In genomic region chr14:122336957-122337356, GRCm38 (mm10) we compare ENCODE assay signal across 19 mouse cellular contexts.
DNase-seq lines count a peak whose midpoint lies in the region; ATAC-seq lines count a peak whose summit lies in the region.
"Had no signal": no experiment of that assay in that cellular context is flagged by ENCODE, and none has a peak within 500 bp of the region (broad histone marks: within the 10 kb centered on the region; RNA-seq: fewer than 3 reads in every experiment).

No protein-coding gene starts in this region.

- H3K4me3 ChIP-seq in heart, embryonic 11.5 days (ENCODE audit: low read depth, low read length), result no peak overlapping the region
- H3K4me3 ChIP-seq in forebrain, embryonic 16.5 days (replicated peaks; ENCODE audit: low read length), result no peak overlapping the region
- H3K4me3 ChIP-seq: heart, embryonic 13.5 days; hindbrain, embryonic 12.5 days; intestine, embryonic 15.5 days; liver, embryonic 12.5 days; midbrain, embryonic 13.5 days had no signal

- no peak for ATAC-seq in heart, embryonic 11.5 days (replicated peaks; ENCODE audit: insufficient number of reproducible peaks, low FRiP score, low TSS enrichment)
- peak; percentile 81 for ATAC-seq in forebrain, embryonic 16.5 days
- ATAC-seq: intestine, embryonic 15.5 days; liver, embryonic 12.5 days; midbrain, embryonic 13.5 days had no signal

- H3K4me2 ChIP-seq in heart, embryonic 11.5 days, result no peak overlapping the region
- no peak overlapping the region for H3K4me2 ChIP-seq in forebrain, embryonic 16.5 days (ENCODE audit: low read length)
- H3K4me2 ChIP-seq: heart, embryonic 13.5 days; hindbrain, embryonic 12.5 days; intestine, embryonic 15.5 days; liver, embryonic 12.5 days; midbrain, embryonic 13.5 days had no signal

- H3K9me3 ChIP-seq in heart, embryonic 11.5 days (replicated peaks; ENCODE audit: control insufficient read depth, low read length), result no peaks in the 10 kb centered on the region
- no peaks in the 10 kb centered on the region for H3K9me3 ChIP-seq in forebrain, embryonic 16.5 days (ENCODE audit: control insufficient read depth, low read length)
- H3K9me3 ChIP-seq: heart, embryonic 13.5 days; hindbrain, embryonic 12.5 days; intestine, embryonic 15.5 days; liver, embryonic 12.5 days; midbrain, embryonic 13.5 days had no signal

- 30% methylated on average over 4 of the region's 4 CpGs for WGBS in heart, embryonic 11.5 days (ENCODE audit: insufficient replicate concordance)
- 33% methylated on average over 4 of the region's 4 CpGs for WGBS in forebrain, embryonic 16.5 days

- no peak overlapping the region for H3K27ac ChIP-seq in heart, embryonic 11.5 days (ENCODE audit: low read depth, low read length)
- no peak overlapping the region for H3K27ac ChIP-seq in forebrain, embryonic 16.5 days (ENCODE audit: low read length)
- H3K27ac ChIP-seq: heart, embryonic 13.5 days; hindbrain, embryonic 12.5 days; intestine, embryonic 15.5 days; liver, embryonic 12.5 days; midbrain, embryonic 13.5 days had no signal

- H3K36me3 ChIP-seq in heart, embryonic 11.5 days (ENCODE audit: control insufficient read depth, insufficient read depth, low read length), result no peaks in the 10 kb centered on the region
- H3K36me3 ChIP-seq in forebrain, embryonic 16.5 days (ENCODE audit: control insufficient read depth, insufficient read depth), result no peaks in the 10 kb centered on the region
- H3K36me3 ChIP-seq: heart, embryonic 13.5 days; hindbrain, embryonic 12.5 days; intestine, embryonic 15.5 days; liver, embryonic 12.5 days; midbrain, embryonic 13.5 days had no signal

- H3K27me3 ChIP-seq in heart, embryonic 11.5 days (ENCODE audit: control insufficient read depth, insufficient read depth, low read length), result no peaks in the 10 kb centered on the region
- H3K27me3 ChIP-seq in forebrain, embryonic 16.5 days (replicated peaks; ENCODE audit: control insufficient read depth, insufficient read depth, low read length), result no peaks in the 10 kb centered on the region
- H3K27me3 ChIP-seq: heart, embryonic 13.5 days; hindbrain, embryonic 12.5 days; intestine, embryonic 15.5 days; liver, embryonic 12.5 days had no signal

- DNase-seq in adrenal gland, postnatal 10 days, result peak; percentile 18
- no peak for DNase-seq in adrenal gland, postnatal 25 days
- peak; percentile 6 for DNase-seq in heart, postnatal 4 days
- DNase-seq in Muller cell, postnatal 12 days (ENCODE audit: inconsistent ontology term), result peak; percentile 73
- no peak for DNase-seq in c-Kit-positive CD71-positive TER-119-positive erythroid progenitor cells, embryonic 14.5 days (ENCODE audit: low spot score)
- DNase-seq in urinary bladder, postnatal 25 days (ENCODE audit: low spot score), result no peak
- DNase-seq: adrenal gland, adult 8-10 months; embryo, embryonic 11 days; kidney, postnatal 14 days; layer of hippocampus, adult 9-11 months; right cerebral cortex, postnatal 25 days; thymus, postnatal 36 days had no signal

- no peak overlapping the region for H3K9ac ChIP-seq in heart, embryonic 11.5 days (ENCODE audit: low read depth, low read length)
- H3K9ac ChIP-seq in forebrain, embryonic 16.5 days (replicated peaks; ENCODE audit: low read depth, low read length), result no peak overlapping the region
- H3K9ac ChIP-seq: heart, embryonic 13.5 days; hindbrain, embryonic 12.5 days; intestine, embryonic 15.5 days; liver, embryonic 12.5 days; midbrain, embryonic 13.5 days had no signal

- 0 out of 2 replicates have a peak, but pooled peaks cover 3% of the 10 kb centered on the region for H3K4me1 ChIP-seq in heart, embryonic 11.5 days (ENCODE audit: control insufficient read depth, insufficient read depth, low read length)
- H3K4me1 ChIP-seq in forebrain, embryonic 16.5 days (replicated peaks; ENCODE audit: control insufficient read depth, insufficient read depth, low read length), result 0 out of 2 replicates have a peak, but pooled peaks cover 5% of the 10 kb centered on the region
- H3K4me1 ChIP-seq: hindbrain, embryonic 12.5 days; intestine, embryonic 15.5 days; liver, embryonic 12.5 days; midbrain, embryonic 13.5 days had no signal

Comparison
In these comparisons a context has a peak if more than half of its experiments do, and no peak if none do; other contexts are left out.
1. DNase-seq: peak in adrenal gland, postnatal 10 days (single experiment), heart, postnatal 4 days (single experiment) and Muller cell, postnatal 12 days (single experiment); none in adrenal gland, postnatal 25 days (single experiment), c-Kit-positive CD71-positive TER-119-positive erythroid progenitor cells, embryonic 14.5 days (single experiment) and urinary bladder, postnatal 25 days (single experiment).